Mouse (Mus musculus): ENCODE results near the gene Perm1.

GRCm38 (mm10) chr4:156197131-156197828, 18.4 kb upstream of the Perm1 start, which contains the start of gene Agrn:
- TF ChIP-seq ZNF384 (IDR thresholded peaks at IDR 0.05; ENCODE audit: low read depth, low read length) (no peak), MAFK (IDR thresholded peaks at IDR 0.05; ENCODE audit: insufficient read depth, low read depth, low read length) (no peak), ZC3H11A (IDR thresholded peaks at IDR 0.05; ENCODE audit: borderline replicate concordance, low read depth, low read length) (no peak)

Data from ES-E14 (cell line).